Mouse (Mus musculus) neural tube, embryonic 11.5 days (tissue): Measurements from ENCODE around the gene Nop16. TPM values are rescaled to one million over a fixed set of nuclear protein-coding genes. Genes with fewer than 3 reads are reported as not detected.
A peak's percentile ranks its signal among the peaks of the same experiment; 100 is the strongest.

ENCODE experiments used
- ATAC-seq: fragments of 200-750 bp; cut with Nextera tagmentation; 2 replicates; pipeline ENCODE4 v1.8.0; 2017; ENCODE audit warnings: moderate number of reproducible peaks, mild to moderate bottlenecking, moderate TSS enrichment, moderate library complexity; ENCODE audit not compliant: insufficient read depth, low FRiP score, low TSS enrichment
- DNase-seq: peaks from one replicate; pipeline ENCODE4 v3.0.0-alpha.2; 2015; ENCODE audit warnings: low spot score
- H3K27ac ChIP-seq: fragments of 300-500 bp; sonication (generic); 2 replicates; pipeline ENCODE4 v1.5.1; 2014; ENCODE audit warnings: low read depth, mild to moderate bottlenecking, low read length
- H3K27me3 ChIP-seq: fragments of 300-500 bp; sonication (generic); 2 replicates; pipeline ENCODE4 v1.6.1; 2014; ENCODE audit warnings: mild to moderate bottlenecking, low read length, mixed read lengths; ENCODE audit not compliant: control insufficient read depth, insufficient read depth
- H3K36me3 ChIP-seq: fragments of 300-500 bp; sonication (generic); 2 replicates; pipeline ENCODE4 v1.6.1; 2014; ENCODE audit warnings: mild to moderate bottlenecking, low read length, moderate library complexity, mixed read lengths; ENCODE audit not compliant: control insufficient read depth, insufficient read depth
- H3K4me1 ChIP-seq: fragments of 300-500 bp; sonication (generic); 2 replicates; pipeline ENCODE4 v1.6.1; 2014; ENCODE audit warnings: low read length, mixed read lengths; ENCODE audit not compliant: control insufficient read depth, insufficient read depth
- H3K4me2 ChIP-seq: fragments of 300-500 bp; sonication (generic); 2 replicates; pipeline ENCODE4 v1.6.1; 2014; ENCODE audit warnings: low read depth, mild to moderate bottlenecking, moderate library complexity
- H3K4me3 ChIP-seq: fragments of 300-500 bp; sonication (generic); 2 replicates; pipeline ENCODE4 v1.5.1; 2014; ENCODE audit warnings: low read depth, low read length
- H3K9ac ChIP-seq: fragments of 300-500 bp; sonication (generic); 2 replicates; pipeline ENCODE4 v1.6.1; 2014; ENCODE audit warnings: mild to moderate bottlenecking, low read length
- H3K9me3 ChIP-seq: fragments of 300-500 bp; sonication (generic); 2 replicates; pipeline ENCODE4 v1.6.1; 2016; ENCODE audit warnings: low read length; ENCODE audit not compliant: control insufficient read depth
- WGBS: fragments of 180-500 bp; shearing (Covaris S2); extraction: QIAGEN DNeasy Blood & Tissue Kit; methylation state at CpG from one replicate; pipeline ENCODE4 v1.1.7; 2014; 5-methylcytosine and 5-hydroxymethylcytosine counted together
- polyA plus RNA-seq: library from polyadenylated mRNA; unstranded; fragments of >200 nt; fragmentation: Nextera tagmentation; extraction: Ambion mirVana; gene quantifications from 2 replicates; pipeline ENCODE4 v1.2.1, GENCODE M21; 2014

Gene Nop16
- polyA plus RNA-seq, 1 experiment from 2014 or later: 66.6 TPM

- H3K4me1 ChIP-seq: no peaks in the 10 kb centered on the region
- ATAC-seq (no peak), DNase-seq (no peak)
- no peaks in the 10 kb centered on the region for H3K27me3 ChIP-seq
- no peak overlapping the region for H3K27ac ChIP-seq
- H3K4me2 ChIP-seq: no peak overlapping the region
- H3K9ac ChIP-seq: no peak overlapping the region
- no peaks in the 10 kb centered on the region for H3K9me3 ChIP-seq
- H3K36me3 ChIP-seq: no peaks in the 10 kb centered on the region
- no peak overlapping the region for H3K4me3 ChIP-seq
Observed at GRCm38 (mm10) chr13:54603501-54603900, 13.6 kb upstream of the Nop16 start.

DNA sequence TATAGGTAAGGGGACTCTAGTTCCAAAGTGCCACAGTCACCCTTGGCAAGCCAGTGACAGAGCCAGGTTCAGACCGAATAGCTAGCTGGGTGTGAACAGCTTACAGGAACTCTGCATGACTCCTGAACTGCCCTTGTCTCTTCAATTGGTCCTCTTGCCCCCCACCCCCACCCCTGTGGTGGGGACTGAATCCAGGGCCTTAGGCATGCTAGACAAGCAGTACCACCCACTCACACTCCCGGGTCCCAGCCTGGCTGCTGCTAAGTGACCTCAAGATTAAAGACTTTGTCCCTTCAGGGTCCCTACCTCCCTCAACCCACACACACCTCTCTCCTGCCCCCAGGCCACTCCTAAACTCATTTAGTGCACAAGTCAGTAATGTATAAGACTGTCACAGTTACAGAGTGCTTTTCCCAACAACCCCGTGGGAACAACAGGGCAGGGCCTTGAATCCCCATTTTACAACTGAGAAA lies 12.8 kb upstream of the Nop16 start:
- WGBS: 29% methylated on average over 3 of the region's 3 CpGs
- H3K4me3 ChIP-seq: no peak overlapping the region
- H3K27me3 ChIP-seq: no peaks in the 10 kb centered on the region
- DNase-seq: no peak
- H3K27ac ChIP-seq: no peak overlapping the region
- H3K36me3 ChIP-seq: no peaks in the 10 kb centered on the region
- no peak for ATAC-seq
- no peaks in the 10 kb centered on the region for H3K4me1 ChIP-seq
- H3K9me3 ChIP-seq: no peaks in the 10 kb centered on the region
- no peak overlapping the region for H3K9ac ChIP-seq
- no peak overlapping the region for H3K4me2 ChIP-seq

- Histone ChIP-seq H3K9ac (no peak overlapping the region), H3K4me3 (no peak overlapping the region), H3K4me1 (no peaks in the 10 kb centered on the region), H3K36me3 (no peaks in the 10 kb centered on the region), H3K27ac (no peak overlapping the region), H3K4me2 (no peak overlapping the region), H3K27me3 (no peaks in the 10 kb centered on the region), H3K9me3 (no peaks in the 10 kb centered on the region)
- no peak for DNase-seq
- ATAC-seq: no peak
- WGBS: 88% methylated on average over 12 of the region's 12 CpGs
Observed at GRCm38 (mm10) chr13:54598622-54599143, 8.8 kb upstream of the Nop16 start.

- Histone ChIP-seq H3K9me3 (no peaks in the 10 kb centered on the region), H3K27me3 (no peaks in the 10 kb centered on the region), H3K9ac (no peak overlapping the region), H3K4me1 (no peaks in the 10 kb centered on the region), H3K36me3 (no peaks in the 10 kb centered on the region), H3K4me3 (no peak overlapping the region), H3K27ac (no peak overlapping the region), H3K4me2 (no peak overlapping the region)
- 72% methylated on average over 5 of the region's 5 CpGs for WGBS
- ATAC-seq (no peak), DNase-seq (no peak)
Observed at GRCm38 (mm10) chr13:54596870-54597269, 7.0 kb upstream of the Nop16 start.

- H3K27me3 ChIP-seq: no peaks in the 10 kb centered on the region
- no peaks in the 10 kb centered on the region for H3K4me1 ChIP-seq
- H3K27ac ChIP-seq: no peak overlapping the region
- H3K36me3 ChIP-seq: no peaks in the 10 kb centered on the region
- ATAC-seq: no peak
- 85% methylated on average over 8 of the region's 8 CpGs for WGBS
- H3K9me3 ChIP-seq: no peaks in the 10 kb centered on the region
- H3K9ac ChIP-seq: no peak overlapping the region
- H3K4me2 ChIP-seq: no peak overlapping the region
- DNase-seq: no peak
- no peak overlapping the region for H3K4me3 ChIP-seq
Observed at GRCm38 (mm10) chr13:54596107-54596690, 6.3 kb upstream of the Nop16 start.

- Histone ChIP-seq H3K27me3 (no peaks in the 10 kb centered on the region), H3K4me3 (no peak overlapping the region), H3K36me3 (no peaks in the 10 kb centered on the region), H3K9me3 (no peaks in the 10 kb centered on the region), H3K4me2 (no peak overlapping the region), H3K27ac (no peak overlapping the region), H3K9ac (no peak overlapping the region), H3K4me1 (peaks cover 5% of the 10 kb centered on the region; the same call in 1 of the 2 replicates)
- no peak for ATAC-seq
- no peak for DNase-seq
- WGBS: 90% methylated on average over 11 of the region's 11 CpGs
Observed at GRCm38 (mm10) chr13:54593617-54594016, 3.7 kb upstream of the Nop16 start.

DNA sequence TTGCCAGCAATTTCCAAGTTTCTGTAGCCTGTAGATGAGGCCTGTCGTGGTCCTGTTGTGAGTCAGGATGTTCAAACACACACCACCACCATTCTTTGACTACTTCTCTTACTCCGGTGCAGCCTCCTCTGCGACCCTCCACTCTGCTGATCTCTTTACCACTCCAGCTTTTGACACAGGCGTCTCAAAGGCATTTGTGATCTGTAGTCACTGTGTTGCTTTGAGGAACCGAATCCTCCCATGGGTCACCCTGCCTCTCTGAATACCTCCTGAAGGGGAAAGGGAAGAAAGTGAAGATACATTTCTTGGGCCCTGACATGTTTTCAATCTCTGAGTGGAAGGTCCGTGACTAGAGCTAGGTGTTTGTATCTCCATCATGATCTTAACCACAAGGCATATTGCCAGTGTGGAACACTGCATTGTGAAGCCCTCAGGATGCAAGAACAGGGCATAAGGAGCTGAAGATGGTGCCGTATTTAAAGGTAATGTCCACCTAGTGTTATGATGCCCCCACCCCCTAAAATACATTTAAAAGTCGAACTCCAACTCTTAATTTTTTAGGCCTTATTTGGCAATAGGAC lies 2.0 kb upstream of the Nop16 start:
- H3K36me3 ChIP-seq: no peaks in the 10 kb centered on the region
- DNase-seq (no peak), ATAC-seq (no peak)
- no peaks in the 10 kb centered on the region for H3K9me3 ChIP-seq
- WGBS: 91% methylated on average over 8 of the region's 8 CpGs
- H3K4me2 ChIP-seq: no peak overlapping the region
- no peak overlapping the region for H3K9ac ChIP-seq
- no peak overlapping the region for H3K27ac ChIP-seq
- no peak overlapping the region for H3K4me3 ChIP-seq
- H3K4me1 ChIP-seq: peaks cover 7% of the 10 kb centered on the region; the same call in 1 of the 2 replicates
- no peaks in the 10 kb centered on the region for H3K27me3 ChIP-seq

- peaks cover 4% of the 10 kb centered on the region for H3K36me3 ChIP-seq
- no peak overlapping the region for H3K27ac ChIP-seq
- H3K9me3 ChIP-seq: no peaks in the 10 kb centered on the region
- H3K4me3 ChIP-seq: peak overlapping the region; percentile 89
- H3K4me1 ChIP-seq: peaks cover 7% of the 10 kb centered on the region; the same call in 1 of the 2 replicates
- no peaks in the 10 kb centered on the region for H3K27me3 ChIP-seq
- WGBS: 2% methylated on average over 24 of the region's 24 CpGs
- peak overlapping the region; percentile 70 for H3K4me2 ChIP-seq
- peak; percentile 48 for ATAC-seq
- H3K9ac ChIP-seq: peak overlapping the region; percentile 48
- no peak for DNase-seq
Observed at GRCm38 (mm10) chr13:54589414-54589995, 385 bp downstream of the Nop16 start.

DNA sequence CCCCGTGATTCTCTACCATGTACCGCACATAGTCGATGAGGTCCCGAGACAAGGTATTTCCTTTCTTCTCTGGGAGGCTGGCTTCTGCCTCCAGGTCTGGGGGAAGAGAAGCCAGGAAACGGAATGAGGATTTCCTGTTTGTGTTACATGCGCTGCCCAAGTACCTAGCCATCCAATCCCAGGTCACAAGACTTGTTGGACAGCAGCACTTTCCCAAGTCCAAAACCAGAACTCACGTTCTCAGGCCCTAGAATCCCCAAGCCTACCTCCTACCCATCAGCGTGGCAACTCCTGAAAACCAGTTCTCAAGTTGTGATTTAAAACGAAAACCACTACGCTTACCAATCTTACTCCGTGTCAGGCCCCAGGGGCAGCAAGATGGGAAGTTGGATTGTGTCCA lies 4.1 kb downstream of the Nop16 start:
- no peak overlapping the region for H3K4me2 ChIP-seq
- ATAC-seq (no peak), DNase-seq (no peak)
- no peak overlapping the region for H3K9ac ChIP-seq
- H3K4me3 ChIP-seq: no peak overlapping the region
- H3K9me3 ChIP-seq: no peaks in the 10 kb centered on the region
- 94% methylated on average over 11 of the region's 11 CpGs for WGBS
- H3K27ac ChIP-seq: no peak overlapping the region
- H3K4me1 ChIP-seq: peaks cover 6% of the 10 kb centered on the region; the same call in 1 of the 2 replicates
- no peaks in the 10 kb centered on the region for H3K27me3 ChIP-seq
- H3K36me3 ChIP-seq: peaks cover 9% of the 10 kb centered on the region
